Mouse (Mus musculus) forebrain, embryonic 16.5 days (tissue): ENCODE measurements around the gene Elmo1. TPM values are rescaled to one million over a fixed set of nuclear protein-coding genes. Genes with fewer than 3 reads are reported as not detected.

Experiments
- ATAC-seq: fragments of 200-750 bp; cut with Nextera tagmentation; 2 replicates; pipeline ENCODE4 v1.8.0; 2017; ENCODE audit warnings: mild to moderate bottlenecking, moderate library complexity
- H3K27ac ChIP-seq: fragments of 300-500 bp; sonication (generic); 2 replicates; pipeline ENCODE4 v1.5.1; 2014; ENCODE audit warnings: low read length, control low read depth
- H3K27me3 ChIP-seq: fragments of 300-500 bp; sonication (generic); replicated peaks from 2 replicates; pipeline ENCODE4 v1.6.1; 2014; ENCODE audit warnings: low read length; ENCODE audit not compliant: control insufficient read depth, insufficient read depth
- H3K36me3 ChIP-seq: fragments of 300-500 bp; sonication (generic); 2 replicates; pipeline ENCODE4 v1.6.1; 2014; ENCODE audit not compliant: control insufficient read depth, insufficient read depth
- H3K4me1 ChIP-seq: fragments of 300-500 bp; sonication (generic); replicated peaks from 2 replicates; pipeline ENCODE4 v1.6.1; 2014; ENCODE audit warnings: low read length; ENCODE audit not compliant: control insufficient read depth, insufficient read depth
- H3K4me2 ChIP-seq: fragments of 300-500 bp; sonication (generic); 2 replicates; pipeline ENCODE4 v1.6.1; 2014; ENCODE audit warnings: mild to moderate bottlenecking, low read length, control low read depth
- H3K4me3 ChIP-seq: fragments of 300-500 bp; sonication (generic); replicated peaks from 2 replicates; pipeline ENCODE4 v1.5.1; 2014; ENCODE audit warnings: mild to moderate bottlenecking, low read length, control low read depth
- H3K9ac ChIP-seq: fragments of 300-500 bp; sonication (generic); replicated peaks from 2 replicates; pipeline ENCODE4 v1.6.1; 2014; ENCODE audit warnings: low read depth, low read length, control low read depth
- H3K9me3 ChIP-seq: fragments of 300-500 bp; sonication (generic); 2 replicates; pipeline ENCODE4 v1.6.1; 2016; ENCODE audit warnings: low read length; ENCODE audit not compliant: control insufficient read depth
- WGBS: fragments of 180-500 bp; shearing (Covaris S2); extraction: QIAGEN DNeasy Blood & Tissue Kit; methylation state at CpG from one replicate; pipeline ENCODE4 v1.1.7; 2014; 5-methylcytosine and 5-hydroxymethylcytosine counted together
- polyA plus RNA-seq: library from polyadenylated mRNA; unstranded; fragments of >200 nt; fragmentation: Nextera tagmentation; extraction: Ambion mirVana; gene quantifications from 2 replicates; pipeline ENCODE4 v1.2.1, GENCODE M21; 2015

The Elmo1 gene
- polyA plus RNA-seq, 1 experiment from 2014 or later = 42.4 TPM

- Histone ChIP-seq H3K4me3 (no peak overlapping the region), H3K9me3 (no peaks in the 10 kb centered on the region), H3K27ac (no peak overlapping the region), H3K36me3 (no peaks in the 10 kb centered on the region), H3K4me1 (no peaks in the 10 kb centered on the region), H3K4me2 (no peak overlapping the region), H3K9ac (no peak overlapping the region), H3K27me3 (no peaks in the 10 kb centered on the region)
- 0 out of 2 replicates have a peak, but pooled peaks have one; percentile 33 for ATAC-seq
- 62% methylated on average over 7 of the region's 7 CpGs for WGBS
Measured at GRCm38 (mm10) chr13:20288393-20288792, 198.0 kb downstream of the Elmo1 start.

DNA sequence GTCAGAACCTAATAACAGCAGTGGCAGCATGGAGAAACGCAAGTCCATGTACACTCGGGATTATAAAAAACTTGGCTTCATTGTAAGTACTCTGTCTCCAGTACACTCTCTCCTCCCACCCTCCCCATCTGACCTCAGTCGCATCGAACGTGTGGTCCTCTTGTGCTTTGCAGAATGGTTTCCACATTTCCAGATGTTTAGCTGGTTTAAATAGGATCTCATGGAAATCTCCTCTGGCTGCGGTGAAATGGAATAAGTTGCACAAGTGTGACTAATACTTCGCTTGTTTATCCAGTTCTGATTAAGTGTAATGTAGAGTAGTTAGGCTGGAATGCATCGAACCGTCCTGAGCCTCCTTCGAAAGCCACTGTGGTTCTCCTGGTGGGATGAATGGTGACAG, 200.0 kb downstream of the Elmo1 start:
- Histone ChIP-seq H3K27ac (no peak overlapping the region), H3K27me3 (no peaks in the 10 kb centered on the region), H3K36me3 (no peaks in the 10 kb centered on the region), H3K9me3 (no peaks in the 10 kb centered on the region), H3K4me3 (no peak overlapping the region), H3K4me2 (no peak overlapping the region), H3K9ac (no peak overlapping the region), H3K4me1 (no peaks in the 10 kb centered on the region)
- WGBS = 85% methylated on average over 10 of the region's 10 CpGs
- ATAC-seq = no peak

- no peak overlapping the region for H3K27ac ChIP-seq
- H3K9me3 ChIP-seq = no peaks in the 10 kb centered on the region
- no peak overlapping the region for H3K9ac ChIP-seq
- no peak overlapping the region for H3K4me2 ChIP-seq
- H3K4me3 ChIP-seq = no peak overlapping the region
- ATAC-seq = peak; percentile 76
- WGBS = 1% methylated on average over 5 of the region's 5 CpGs
- no peaks in the 10 kb centered on the region for H3K36me3 ChIP-seq
- no peaks in the 10 kb centered on the region for H3K27me3 ChIP-seq
- H3K4me1 ChIP-seq = no peaks in the 10 kb centered on the region
Measured at GRCm38 (mm10) chr13:20292348-20292747, 202.0 kb downstream of the Elmo1 start.

- H3K36me3 ChIP-seq = no peaks in the 10 kb centered on the region
- no peaks in the 10 kb centered on the region for H3K4me1 ChIP-seq
- no peaks in the 10 kb centered on the region for H3K9me3 ChIP-seq
- H3K4me3 ChIP-seq = no peak overlapping the region
- no peak overlapping the region for H3K27ac ChIP-seq
- 81% methylated on average over 16 of the region's 16 CpGs for WGBS
- H3K9ac ChIP-seq = no peak overlapping the region
- ATAC-seq = no peak
- H3K27me3 ChIP-seq = no peaks in the 10 kb centered on the region
- H3K4me2 ChIP-seq = no peak overlapping the region
Measured at GRCm38 (mm10) chr13:20295278-20295970, 205.0 kb downstream of the Elmo1 start.

DNA sequence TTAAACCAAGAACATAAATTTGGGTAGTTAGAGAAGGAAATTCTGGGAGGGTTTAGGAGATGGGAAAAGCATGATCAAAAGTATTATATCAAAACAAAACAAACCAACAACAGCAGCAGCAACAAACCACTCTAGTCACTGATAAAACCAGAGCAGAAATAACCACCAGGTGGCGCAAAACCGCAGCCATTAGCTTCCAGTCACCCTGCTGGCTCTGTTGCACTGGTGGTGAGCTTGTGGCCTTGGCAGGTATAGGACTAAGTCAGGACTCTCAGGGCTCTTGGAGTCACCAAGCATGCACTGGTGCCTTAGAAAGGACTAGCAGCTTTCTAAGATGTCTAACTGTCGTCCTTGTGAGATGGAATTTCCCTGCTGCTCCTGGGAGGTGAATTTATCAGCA, 207.4 kb downstream of the Elmo1 start:
- Histone ChIP-seq H3K36me3 (no peaks in the 10 kb centered on the region), H3K27ac (no peak overlapping the region), H3K9me3 (no peaks in the 10 kb centered on the region), H3K4me3 (no peak overlapping the region), H3K4me2 (no peak overlapping the region), H3K4me1 (no peaks in the 10 kb centered on the region), H3K27me3 (no peaks in the 10 kb centered on the region), H3K9ac (no peak overlapping the region)
- WGBS = 14% methylated on average over 3 of the region's 3 CpGs
- peak; percentile 61 for ATAC-seq

DNA sequence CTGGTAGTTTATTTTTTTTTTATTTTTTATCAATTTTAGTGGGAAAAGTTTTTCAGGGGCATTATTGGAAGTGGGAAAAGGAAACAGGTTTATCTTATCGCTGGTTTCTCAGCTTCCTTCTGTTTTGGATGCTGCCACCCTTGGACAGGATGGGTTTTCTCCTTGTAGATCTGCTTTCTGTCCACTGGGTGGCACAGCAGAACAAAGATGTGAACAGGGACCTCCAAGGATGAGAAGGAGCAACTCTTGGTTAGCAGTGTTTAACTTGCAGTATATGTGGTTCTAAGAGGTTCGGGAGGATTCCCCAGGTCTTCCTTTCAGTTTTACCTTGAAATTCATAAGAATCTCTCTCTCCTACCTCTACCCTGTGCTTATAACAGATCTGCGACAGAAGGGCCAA, 209.0 kb downstream of the Elmo1 start:
- Histone ChIP-seq H3K9me3 (no peaks in the 10 kb centered on the region), H3K9ac (no peak overlapping the region), H3K4me1 (no peaks in the 10 kb centered on the region), H3K27me3 (no peaks in the 10 kb centered on the region), H3K4me2 (no peak overlapping the region), H3K36me3 (no peaks in the 10 kb centered on the region), H3K27ac (no peak overlapping the region), H3K4me3 (no peak overlapping the region)
- 58% methylated on average over 3 of the region's 3 CpGs for WGBS
- ATAC-seq = peak; percentile 86

- H3K4me3 ChIP-seq = no peak overlapping the region
- no peak overlapping the region for H3K9ac ChIP-seq
- H3K27me3 ChIP-seq = no peaks in the 10 kb centered on the region
- WGBS = 86% methylated on average over 3 of the region's 3 CpGs
- no peaks in the 10 kb centered on the region for H3K4me1 ChIP-seq
- ATAC-seq = no peak
- H3K9me3 ChIP-seq = no peaks in the 10 kb centered on the region
- H3K36me3 ChIP-seq = no peaks in the 10 kb centered on the region
- no peak overlapping the region for H3K4me2 ChIP-seq
- H3K27ac ChIP-seq = no peak overlapping the region
Measured at GRCm38 (mm10) chr13:20300052-20300564, 209.7 kb downstream of the Elmo1 start.

GRCm38 (mm10) chr13:20300626-20301025, 210.2 kb downstream of the Elmo1 start:
- no peaks in the 10 kb centered on the region for H3K4me1 ChIP-seq
- WGBS = 88% methylated on average over 3 of the region's 3 CpGs

DNA sequence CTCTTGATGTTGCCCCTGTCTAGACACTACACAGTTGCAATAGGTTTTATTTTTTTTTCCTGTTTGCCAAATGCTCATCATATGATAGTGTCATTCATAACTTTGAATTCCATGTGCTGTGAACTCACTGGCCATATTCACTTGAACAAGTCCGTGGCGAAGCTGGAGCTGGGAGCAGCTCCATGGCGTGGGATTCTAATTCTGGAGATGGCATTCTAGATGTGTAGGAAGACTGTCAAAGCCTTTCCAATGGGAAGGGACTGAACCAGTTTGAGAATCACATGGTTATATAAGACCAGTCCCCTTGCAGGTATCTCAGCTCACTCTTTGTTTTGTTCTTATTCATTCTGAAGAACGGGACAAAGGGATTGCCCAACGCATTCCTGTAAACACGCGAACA, 211.4 kb downstream of the Elmo1 start:
- Histone ChIP-seq H3K27ac (no peak overlapping the region), H3K9me3 (no peaks in the 10 kb centered on the region), H3K4me3 (no peak overlapping the region), H3K4me2 (no peak overlapping the region), H3K36me3 (no peaks in the 10 kb centered on the region), H3K9ac (no peak overlapping the region), H3K4me1 (peaks cover 6% of the 10 kb centered on the region), H3K27me3 (no peaks in the 10 kb centered on the region)
- 96% methylated on average over 7 of the region's 7 CpGs for WGBS
- ATAC-seq = no peak

More at GRCm38 (mm10) chr13:20300626-20301025, 210.2 kb downstream of the Elmo1 start:
- Histone ChIP-seq H3K4me2 (no peak overlapping the region), H3K9me3 (no peaks in the 10 kb centered on the region), H3K9ac (no peak overlapping the region), H3K36me3 (no peaks in the 10 kb centered on the region), H3K27ac (no peak overlapping the region), H3K4me3 (no peak overlapping the region), H3K27me3 (no peaks in the 10 kb centered on the region)
- ATAC-seq = no peak
